15 mouse cellular contexts compared by ENCODE assay signal in the genomic region with DNA sequence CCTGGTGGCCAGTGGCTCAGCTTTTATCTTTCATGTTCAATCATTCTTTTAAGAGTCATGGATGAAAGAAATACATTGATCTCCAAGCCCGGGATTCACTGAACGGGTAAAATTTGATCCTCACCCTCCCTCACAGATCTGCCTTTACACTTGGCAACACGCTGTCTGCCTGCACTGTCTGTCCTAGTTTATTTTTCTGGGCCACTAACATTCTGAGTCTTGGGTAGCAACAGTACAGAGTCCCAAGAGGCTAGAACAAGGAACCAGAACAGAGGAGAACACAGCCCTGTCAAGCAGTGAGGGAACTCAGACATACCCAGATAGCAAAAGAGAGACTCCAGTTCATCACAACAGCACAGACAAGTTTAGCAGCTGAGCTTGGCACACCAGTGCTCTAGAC.
"Had no signal": no experiment of that assay in that cellular context is flagged by ENCODE, and none has a peak within 500 bp of the region (broad histone marks: within the 10 kb centered on the region; RNA-seq: fewer than 3 reads in every experiment).

No protein-coding gene starts in this region.

- H3K27ac ChIP-seq: lung, embryonic 15.5 days; macrophage; midbrain, embryonic 13.5 days; midbrain, embryonic 15.5 days; neural tube, embryonic 12.5 days had no signal

- ATAC-seq: liver, postnatal 0 days; lung, postnatal 0 days; midbrain, embryonic 13.5 days; midbrain, embryonic 15.5 days had no signal

- DNase-seq: liver, postnatal 0 days; lung, adult 2 months; lung, postnatal 14 days; lung, postnatal 36 days; right cerebral cortex, postnatal 14 days; thymus, adult 18-20 months; thymus, postnatal 14 days; thymus, postnatal 36 days had no signal

- H3K4me3 ChIP-seq: lung, embryonic 15.5 days; megakaryocyte, embryonic 14.5 days; midbrain, embryonic 13.5 days; midbrain, embryonic 15.5 days; neural tube, embryonic 12.5 days had no signal
